Mouse (Mus musculus): ENCODE measurements at regions not wholly inside any gene's neighbourhood (a gene's known extent, or its start where the extent isn't known, plus 50 kb on each side); places are given as distances from the start of the nearest gene placed in this dataset.

DNA sequence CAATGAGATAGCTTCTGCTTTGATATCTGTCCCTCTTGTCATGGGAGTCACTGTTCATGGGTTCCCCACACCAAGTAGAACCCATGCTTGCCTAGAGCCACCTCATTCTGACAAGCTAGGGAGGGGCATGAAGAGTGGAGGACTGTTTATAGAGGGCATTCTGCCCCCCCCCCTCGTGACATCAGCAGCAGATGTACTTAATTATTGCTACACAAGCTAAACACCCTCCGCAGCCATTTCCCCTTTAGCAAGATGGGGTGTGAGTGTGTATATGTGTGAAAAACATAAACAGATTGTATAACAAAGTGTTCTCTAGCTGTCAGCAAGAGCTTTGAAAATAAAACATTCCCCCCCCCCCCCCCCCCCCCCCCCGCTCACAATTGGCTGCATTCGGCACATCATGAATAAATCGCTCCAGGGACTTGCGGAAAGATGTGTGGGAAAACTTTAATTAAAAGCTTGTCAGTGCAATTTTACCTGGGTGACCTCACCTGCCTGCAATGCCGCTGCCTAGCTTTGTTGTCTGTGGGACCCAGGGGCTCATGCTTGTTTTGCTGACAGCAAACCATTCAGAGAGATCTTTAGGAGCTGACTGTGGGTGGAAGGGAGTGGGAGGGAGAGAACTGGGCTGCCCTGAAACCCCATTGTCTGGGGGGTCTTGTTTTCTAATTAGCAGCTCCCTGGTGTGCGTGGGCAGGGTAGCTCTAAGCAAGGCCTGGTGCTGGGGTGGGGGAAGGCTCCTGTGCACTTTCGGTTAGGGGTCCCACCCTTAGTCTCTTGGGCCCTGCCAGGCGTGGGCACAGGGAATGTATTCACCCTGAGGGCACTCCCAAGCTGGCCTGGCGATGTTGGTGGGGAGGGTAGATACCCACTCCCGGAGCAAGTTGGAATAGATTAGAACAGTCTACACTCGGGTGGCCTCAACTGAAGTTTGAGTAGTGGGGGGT, 63.4 kb downstream of the Irx2 start:
- DNase-seq (ENCODE audit: low read depth, low spot score) = no peak

DNA sequence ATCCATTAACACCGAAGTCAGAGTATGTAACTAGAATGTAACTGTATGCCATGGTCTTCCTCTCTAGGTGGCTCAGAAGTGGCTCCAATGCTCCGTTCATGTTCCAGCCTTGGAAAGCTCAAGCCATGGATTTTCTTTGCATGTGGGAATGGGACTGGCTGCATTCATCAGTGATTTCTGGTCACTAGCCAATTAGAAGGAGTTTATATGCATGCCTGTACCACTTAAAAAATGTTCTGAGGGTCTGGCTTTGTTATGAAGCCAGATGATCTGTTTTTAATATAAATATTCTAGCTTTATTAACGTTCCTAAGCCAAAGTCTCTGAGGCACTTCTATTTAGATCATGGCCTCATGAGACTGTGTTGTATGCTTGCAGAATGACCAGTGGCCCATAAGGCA, 78.8 kb downstream of the Irx2 start:
- DNase-seq (ENCODE audit: low read depth, low spot score) = no peak

DNA sequence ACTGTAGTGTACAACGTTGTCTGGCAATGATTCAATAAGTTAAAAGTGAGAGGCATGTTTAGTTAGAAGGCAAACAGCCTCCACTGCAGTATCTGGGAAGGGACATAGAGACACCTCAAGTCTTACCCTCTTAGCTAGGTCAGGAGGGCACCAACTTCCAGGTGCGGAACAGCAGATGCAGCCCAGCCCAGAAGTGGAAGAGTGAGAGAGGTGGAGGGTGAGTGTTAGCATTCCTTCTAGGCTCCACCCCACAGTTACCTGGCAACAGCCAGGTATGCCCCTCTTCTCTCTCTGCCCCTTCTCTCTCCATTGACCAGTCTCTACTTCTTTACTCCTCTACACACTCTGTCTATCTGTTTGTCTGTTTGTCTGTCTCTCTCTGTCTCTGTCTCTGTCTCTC, 80.1 kb downstream of the Irx2 start:
- no peak for DNase-seq (ENCODE audit: low read depth, low spot score)

DNA sequence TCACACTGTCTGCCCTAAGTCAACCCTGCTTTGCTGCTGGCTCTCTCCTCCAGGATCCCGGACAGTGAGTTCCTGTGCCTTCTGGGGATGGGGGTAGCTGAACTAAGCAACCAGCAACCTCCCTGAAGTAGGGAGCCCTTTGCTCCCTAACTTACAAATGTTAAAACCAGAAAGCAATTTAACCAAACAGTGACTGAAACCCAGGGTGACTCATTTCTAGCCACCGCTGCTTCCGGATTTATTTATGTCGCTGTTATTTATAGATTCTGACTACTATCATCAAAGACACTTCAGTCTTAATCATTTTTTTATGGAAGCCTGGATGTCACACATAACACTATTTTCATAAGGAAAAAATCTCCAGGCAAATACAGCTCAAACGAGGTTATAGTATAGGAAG, 81.4 kb downstream of the Irx2 start:
- DNase-seq (ENCODE audit: low read depth, low spot score) = no peak

DNA sequence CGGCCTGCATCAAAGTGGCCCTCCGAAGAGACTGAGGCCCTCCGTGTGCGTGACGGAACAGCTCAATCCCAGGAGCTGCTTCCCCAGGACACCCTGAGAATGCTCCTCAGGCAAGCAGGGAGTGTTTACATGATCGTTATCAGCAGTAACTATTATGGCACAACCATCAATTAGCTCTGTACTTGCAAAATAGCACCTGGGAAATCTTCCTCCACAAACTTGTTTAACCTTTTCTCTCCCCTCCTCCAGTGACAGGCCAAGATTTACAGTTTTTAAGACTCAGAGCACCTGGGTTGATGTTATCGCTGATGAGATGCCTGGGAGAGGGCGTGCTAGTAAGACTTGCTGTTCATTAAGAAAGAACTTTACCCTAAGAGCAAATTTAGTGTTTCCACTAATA, 82.5 kb downstream of the Irx2 start:
- DNase-seq (ENCODE audit: low read depth, low spot score) = no peak

DNA sequence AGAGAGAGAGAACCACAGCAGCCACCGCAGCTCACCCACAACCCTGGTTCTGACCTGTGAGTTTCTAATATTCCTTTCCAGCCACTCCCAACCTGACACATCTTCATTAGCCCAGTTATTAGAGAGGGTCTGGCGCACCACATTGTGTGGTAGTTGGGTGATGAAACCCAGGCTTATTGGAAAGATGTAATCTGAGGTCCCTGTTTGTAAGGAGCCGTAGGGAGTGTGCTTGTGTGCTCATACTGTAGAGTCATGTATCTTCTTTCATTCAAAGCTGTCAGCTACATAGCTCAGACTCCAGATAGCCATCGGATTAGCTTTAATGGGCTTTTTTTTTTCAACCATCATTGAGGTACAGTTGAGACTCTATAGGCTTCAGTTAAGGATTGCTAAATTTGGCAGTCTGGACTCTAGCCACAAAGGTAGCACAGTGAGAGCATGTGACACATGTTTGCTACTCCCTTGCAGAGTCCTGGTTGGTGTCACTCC, 83.3 kb downstream of the Irx2 start:
- no peak for DNase-seq (ENCODE audit: low read depth, low spot score)

DNA sequence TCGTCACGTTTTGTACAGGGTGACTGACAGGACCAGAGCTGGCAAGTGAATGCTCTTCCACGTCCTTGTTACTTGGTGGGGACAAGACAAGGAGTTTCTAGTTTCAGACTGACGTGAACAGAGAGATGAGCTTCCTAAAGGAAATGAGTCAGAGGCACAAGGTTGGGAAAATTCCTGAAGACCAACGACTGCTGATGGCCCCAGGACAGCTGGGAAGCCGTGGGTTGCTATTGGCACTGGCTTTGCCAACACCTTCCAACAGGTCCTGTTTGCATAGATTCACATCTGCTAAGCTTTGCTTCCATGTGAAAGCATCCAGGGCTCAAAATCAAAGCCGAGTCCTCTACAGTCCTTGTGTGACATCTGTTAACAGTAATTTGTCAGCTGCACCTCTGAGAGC, 86.2 kb downstream of the Irx2 start:
- DNase-seq (ENCODE audit: low read depth, low spot score) = no peak

DNA sequence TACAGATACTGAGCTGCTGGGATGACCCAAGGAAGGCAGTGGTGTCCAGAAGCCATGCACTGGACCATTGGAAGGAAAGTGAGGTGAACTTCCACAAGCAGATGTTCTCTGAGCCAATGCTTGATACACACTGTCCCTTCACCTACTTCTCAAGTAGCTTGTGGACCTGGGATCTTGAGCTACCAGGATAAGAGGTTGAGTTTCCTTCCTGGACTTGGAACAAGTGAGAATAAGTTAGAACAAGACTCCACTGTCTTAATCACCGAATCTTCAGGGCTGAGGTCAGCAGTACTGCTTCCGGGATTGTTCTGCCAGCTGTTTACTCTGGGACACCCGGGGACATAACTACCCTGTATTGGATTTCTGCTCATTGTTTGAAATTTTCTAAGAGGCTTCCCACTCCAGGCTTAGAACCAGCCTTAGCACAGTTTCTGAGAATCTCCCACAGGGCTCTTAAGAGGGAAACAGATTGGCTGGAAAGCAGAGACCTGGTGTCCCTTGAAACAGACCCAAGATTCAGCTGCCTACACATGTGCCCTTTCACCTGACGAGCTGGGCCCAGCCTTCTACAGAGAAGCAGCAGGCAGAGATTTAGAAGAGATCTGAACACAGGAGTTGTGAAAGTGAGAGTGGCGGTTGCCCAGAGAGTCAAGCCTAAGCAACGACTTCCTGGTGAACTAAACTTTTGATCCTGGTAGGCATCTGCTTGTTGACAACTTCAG, 87.5 kb downstream of the Irx2 start:
- DNase-seq (ENCODE audit: low read depth, low spot score) = no peak

DNA sequence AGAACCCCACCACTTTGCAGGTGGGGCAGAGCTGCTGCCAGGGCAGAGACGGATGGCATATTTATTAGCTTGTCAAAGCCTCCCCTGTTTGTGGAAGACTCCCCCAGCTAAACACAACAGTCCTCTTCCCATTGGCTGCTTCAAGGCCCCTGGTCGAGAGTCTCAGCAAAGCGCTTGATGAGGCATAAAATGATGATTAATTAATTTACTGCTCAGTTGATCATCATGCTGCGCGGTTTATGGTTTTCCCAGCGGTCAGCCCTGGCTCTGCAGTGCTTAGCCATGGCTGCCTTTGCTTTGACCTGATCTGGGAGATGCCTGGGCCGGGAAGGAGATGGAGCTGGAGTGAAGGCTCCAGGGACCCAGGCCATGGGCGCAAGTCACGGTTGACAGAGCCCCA, 98.5 kb downstream of the Irx2 start:
- no peak for DNase-seq (ENCODE audit: low read depth, low spot score)

DNA sequence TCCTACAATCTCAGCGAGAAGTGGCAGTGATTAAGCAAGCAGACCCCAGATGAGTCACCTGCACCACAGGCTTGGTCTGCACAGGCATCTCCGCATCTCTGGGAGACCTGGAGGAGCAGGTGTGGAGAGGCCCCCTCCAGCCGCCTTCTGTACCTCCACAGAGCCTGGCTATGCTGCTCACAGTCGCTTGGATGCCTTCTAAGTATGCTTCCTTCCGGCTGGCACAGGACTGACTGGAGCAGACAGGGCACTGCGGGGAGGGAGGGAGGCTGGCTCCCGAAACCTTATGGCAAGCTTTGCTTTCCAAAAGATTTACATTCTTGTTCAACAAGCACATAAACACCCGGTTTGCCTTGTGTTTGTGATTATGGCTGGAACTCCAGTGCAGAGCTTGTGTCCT, 107.3 kb downstream of the Irx2 start:
- no peak for DNase-seq (ENCODE audit: low read depth, low spot score)

DNA sequence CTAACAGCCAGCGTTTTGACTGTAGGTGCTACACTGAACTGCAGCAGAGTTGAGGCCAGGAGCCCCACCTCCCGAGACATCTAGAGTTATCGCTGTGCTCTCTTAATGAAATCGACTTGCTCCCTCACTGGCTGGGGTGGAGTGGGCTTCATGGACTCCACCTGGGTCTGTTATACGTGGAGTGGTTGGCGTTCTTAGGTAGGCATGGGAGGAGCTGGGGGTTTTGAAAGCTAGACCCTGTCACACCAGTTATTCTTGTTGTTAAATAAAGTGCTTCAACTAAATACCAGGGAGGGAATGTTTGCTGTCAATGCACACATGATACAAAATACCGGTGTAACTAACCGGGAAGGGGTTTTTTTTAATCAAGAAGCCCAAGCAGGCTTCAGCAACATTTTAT, 108.4 kb downstream of the Irx2 start:
- DNase-seq (ENCODE audit: low read depth, low spot score) = no peak

DNA sequence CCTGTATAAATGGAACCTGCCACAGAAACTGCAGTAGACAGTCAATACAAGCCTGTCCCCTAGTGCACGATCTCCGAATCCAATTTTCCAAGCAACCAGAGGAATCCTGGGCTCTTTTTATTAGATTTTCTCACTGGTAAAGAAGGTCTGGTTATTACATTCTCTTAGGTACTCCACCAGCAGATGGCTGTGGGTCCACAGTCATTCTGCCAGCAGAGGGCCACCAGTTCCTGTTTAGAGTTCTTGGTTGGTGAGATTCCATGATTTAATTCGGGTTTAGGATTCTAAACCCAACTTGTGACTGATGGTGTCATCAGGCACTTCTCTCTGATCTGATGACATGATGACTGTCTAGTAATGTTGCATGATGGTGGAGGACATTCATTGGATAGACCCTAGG, 118.6 kb downstream of the Irx2 start:
- no peak for DNase-seq (ENCODE audit: low read depth, low spot score)

DNA sequence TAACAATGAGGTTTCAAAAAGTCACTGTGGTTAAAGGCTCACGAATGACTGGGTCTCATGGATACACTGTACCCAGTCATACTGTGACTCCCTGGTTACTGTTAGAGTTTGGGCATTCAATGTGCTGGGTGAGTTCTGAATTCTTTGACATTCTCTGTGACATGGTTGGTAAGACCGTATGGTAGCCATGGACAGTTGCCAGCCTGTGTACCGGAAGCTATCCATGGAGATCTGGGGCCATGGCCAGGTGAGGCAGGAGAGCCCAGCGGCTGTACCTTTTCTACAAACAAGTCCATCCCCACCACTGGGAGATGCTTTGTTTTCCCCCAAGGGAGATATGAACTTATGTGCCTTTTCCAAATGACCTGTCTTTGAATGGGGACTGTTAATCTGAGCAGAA, 126.4 kb downstream of the Irx2 start:
- no peak for DNase-seq (ENCODE audit: low read depth, low spot score)

DNA sequence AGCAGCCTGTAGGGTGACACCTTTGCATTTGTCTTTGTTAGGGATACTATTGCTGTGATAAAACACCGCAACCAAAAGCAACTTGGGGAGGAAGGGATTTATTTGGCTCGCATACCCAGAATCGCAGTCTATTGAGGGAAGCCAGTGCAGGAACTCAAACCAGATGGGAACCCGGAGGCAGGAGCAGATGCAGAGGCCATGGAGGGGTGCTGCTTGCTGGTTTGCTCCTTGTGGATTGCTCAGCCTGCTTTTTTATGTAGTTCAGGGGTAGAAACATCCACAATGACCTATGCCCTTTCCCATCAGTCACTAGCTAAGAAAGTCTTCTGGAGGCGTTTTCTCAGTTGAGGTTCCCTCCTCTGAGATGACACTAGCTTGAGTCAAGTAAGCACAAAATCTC, 133.9 kb downstream of the Irx2 start:
- no peak for DNase-seq (ENCODE audit: low read depth, low spot score)

DNA sequence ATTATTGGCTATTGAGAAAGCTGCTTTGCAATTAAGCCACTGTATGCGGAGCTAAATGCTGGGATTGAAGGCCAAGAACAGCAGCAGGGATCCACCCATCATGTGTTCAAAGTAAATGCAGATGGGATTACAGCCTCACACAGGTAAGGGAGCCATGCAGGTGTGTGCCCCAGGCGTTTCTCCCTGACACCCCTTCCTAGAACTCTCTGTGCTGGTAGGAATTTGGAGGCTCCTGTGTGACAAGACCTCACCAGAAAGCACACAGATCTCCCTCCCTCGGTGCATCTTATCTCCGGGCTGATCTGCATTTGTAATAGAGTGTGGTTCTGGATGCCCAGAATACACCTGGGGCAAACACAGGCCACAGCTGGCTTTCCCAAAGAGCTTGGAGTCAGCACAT, 134.7 kb downstream of the Irx2 start:
- DNase-seq (ENCODE audit: low read depth, low spot score) = no peak

DNA sequence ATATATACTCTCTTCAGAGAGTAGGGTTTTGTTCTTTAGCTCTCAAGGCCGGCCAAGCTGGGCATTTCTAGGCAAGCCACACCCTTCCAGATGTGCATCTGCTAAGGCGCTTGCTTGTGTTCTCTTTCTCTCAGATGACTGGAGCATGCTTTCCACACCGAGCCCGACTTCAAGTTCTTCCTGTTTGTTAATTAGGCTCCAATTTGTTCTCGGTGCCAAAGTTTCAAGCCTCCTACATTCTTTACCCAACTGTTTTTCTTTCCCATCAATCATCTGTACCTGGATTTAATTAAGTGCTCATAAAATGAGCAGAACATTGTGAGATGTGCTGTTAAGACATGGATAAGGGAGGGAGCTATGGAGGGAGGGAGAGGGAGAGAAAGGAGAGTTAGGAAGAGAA, 138.7 kb downstream of the Irx2 start:
- no peak for DNase-seq (ENCODE audit: low read depth, low spot score)

DNA sequence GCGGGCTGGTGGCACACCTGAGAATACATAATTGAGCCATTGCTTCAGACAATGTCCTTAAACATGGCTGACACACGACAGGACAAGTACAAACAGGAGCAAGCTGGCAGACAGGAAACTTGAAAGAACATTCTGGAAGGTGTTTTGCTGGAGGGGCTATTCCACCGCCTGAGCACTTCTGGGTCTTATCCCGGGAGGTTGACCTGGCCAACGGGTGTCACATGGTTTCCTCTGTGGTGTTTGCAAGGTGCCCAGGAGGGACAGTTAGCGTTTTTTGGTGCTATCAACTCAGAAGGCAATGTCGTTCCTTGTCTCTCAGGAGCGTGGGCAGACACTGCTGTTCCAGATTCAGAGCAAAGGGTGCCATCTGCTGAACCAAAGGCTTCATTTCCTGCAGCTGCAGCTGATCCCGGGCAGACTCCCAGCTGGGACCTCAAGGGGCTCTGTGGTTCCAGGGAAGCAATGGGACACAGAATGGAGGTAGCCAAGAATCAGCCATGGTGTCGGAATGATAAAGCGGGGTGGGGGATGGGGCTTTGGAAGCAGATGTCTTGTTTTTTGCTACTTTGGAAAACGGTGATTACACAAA, 140.5 kb downstream of the Irx2 start:
- no peak for DNase-seq (ENCODE audit: low read depth, low spot score)

DNA sequence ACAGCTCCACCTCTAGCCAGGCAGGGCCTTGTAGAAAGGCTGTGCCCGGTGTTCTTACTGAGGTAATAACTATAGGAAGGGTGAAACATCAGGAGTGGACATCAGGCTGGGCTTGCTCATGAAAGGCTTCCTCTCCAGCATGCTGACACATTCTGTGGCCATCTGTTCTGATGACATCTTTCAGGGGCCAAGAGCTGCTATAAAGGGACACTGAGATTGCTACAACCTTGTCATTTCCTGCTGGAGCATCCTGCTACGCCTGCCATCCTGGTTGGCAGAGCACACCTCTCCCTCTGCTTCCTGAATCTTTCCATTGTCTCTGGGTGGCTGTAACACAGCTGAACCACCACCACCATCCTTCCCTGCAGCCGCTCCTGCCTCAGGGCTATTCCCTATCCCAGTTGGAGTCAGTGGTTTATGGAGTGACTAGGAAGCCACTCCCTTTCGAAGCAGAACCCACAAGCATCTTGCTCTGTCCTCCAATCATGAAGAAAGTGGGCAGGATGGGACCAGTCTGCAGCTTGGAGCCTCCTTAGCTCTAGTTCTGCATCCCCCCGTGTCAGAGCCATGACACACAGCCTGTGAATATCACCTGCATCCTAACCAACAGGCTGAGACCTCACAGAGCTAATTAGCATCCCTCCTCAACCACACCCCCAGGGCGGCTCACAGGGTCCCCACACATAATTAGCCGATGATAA, 154.6 kb downstream of the Irx2 start:
- no peak for DNase-seq (ENCODE audit: low read depth, low spot score)

DNA sequence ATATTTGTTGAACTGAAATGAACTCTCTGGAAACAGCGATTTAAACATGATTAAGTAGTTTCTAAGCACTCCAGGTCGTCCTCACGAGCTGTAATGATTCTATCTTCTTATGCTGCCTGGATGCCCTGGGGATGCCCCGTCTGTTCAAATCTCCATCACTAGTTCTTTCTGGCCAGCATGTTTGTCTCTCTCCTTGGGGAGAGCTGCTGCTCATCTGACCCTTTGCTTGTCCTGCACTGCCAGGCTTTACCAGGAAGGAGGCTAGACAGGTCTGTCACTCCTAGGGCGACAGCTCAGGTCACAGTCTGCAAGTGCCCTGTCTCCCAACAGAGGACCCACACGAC, 155.1 kb downstream of the Irx2 start:
- DNase-seq (ENCODE audit: low read depth, low spot score) = no peak

DNA sequence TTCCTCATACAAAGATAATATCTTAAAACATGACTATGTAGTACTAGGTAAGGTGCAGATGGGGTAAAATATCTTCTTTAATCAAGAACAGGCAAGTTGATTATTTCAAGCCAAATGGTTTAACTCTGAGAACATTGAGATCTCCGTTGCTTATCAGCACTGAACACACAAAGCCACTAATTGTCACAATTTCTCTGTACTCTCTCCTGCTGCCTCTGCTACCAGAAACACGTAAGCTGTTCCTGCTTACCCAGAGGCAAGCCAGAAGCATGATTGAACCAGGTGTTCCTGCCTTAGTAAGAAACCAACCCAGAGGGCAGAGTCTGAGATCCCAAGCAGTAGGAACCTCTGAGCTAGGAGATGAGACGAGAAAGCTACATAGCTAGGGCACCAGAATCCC, 164.1 kb downstream of the Irx2 start:
- no peak for DNase-seq (ENCODE audit: low read depth, low spot score)

DNA sequence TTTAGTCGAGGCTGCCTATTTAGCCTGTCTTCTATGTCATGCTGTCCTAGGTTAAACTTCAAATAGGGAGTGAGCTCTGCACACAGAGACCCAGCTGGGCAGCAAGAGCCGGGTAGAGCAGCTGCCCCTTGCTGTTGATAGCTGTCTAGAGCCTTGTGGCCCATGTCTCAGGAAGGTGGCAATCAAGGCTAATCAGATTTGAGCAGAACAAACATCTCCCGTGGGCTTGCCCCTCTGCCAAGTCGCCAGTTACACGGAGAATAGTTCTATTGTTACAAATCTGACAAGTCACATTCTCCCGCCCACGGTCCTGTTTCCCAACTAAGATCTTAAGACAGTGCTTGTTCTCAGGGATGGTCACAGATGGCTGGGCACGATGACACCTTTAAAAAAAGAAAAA, 171.4 kb downstream of the Irx2 start:
- no peak for DNase-seq (ENCODE audit: low read depth, low spot score)

DNA sequence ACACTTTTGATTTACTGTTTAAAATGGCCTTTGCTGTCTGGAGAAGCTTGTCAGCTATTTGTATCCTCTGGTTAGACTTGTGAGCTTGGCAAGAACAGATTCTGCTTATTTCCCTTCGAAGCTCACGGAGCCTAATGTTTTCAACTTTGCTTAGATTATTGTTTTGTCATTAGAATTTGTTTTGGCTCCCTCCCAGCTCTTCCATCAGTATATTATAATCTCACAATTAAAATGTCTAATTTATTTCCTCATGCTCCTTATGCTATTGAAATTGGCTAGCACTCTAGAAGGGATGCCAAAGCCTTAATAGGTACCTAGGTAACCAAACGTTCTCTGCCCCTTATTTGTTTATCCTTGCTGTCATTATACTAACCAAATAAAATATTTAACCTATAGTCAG, 171.9 kb downstream of the Irx2 start:
- no peak for DNase-seq (ENCODE audit: low read depth, low spot score)
